Mouse (Mus musculus): ENCODE measurements around the gene Gpx7. TPM values are rescaled to one million over a fixed set of nuclear protein-coding genes. Genes with fewer than 3 reads are reported as not detected.
A peak's percentile ranks its signal among the peaks of the same experiment; 100 is the strongest.

Gene Gpx7
- total and polyA plus RNA-seq, 3 experiments, result 0.11 TPM; not detected in 2

- TF ChIP-seq GATA1 (IDR thresholded peaks at IDR 0.05; ENCODE audit: borderline replicate concordance, low read length), result no peak
- TF ChIP-seq CTCF (IDR thresholded peaks at IDR 0.05; ENCODE audit: low read depth, low read length), result no peak
- TF ChIP-seq GATA2 (IDR thresholded peaks at IDR 0.05; ENCODE audit: borderline replicate concordance, low read depth, low read length), result no peak
- TF ChIP-seq TAL1 (conservative IDR thresholded peaks at IDR 0.05; ENCODE audit: low read depth, low read length), result no peak
- no peak for TF ChIP-seq POLR2AphosphoS5 (IDR thresholded peaks at IDR 0.05; ENCODE audit: insufficient replicate concordance, low read depth, low read length)
- Histone ChIP-seq H3K4me3 (ENCODE audit: low read depth, low read length) (peak overlapping the region; percentile 38; the same call in 1 of the 2 replicates), H3K36me3 (replicated peaks) (no peaks in the 10 kb centered on the region), H3K4me1 (ENCODE audit: insufficient read depth, low read depth, low read length) (peaks cover 16% of the 10 kb centered on the region), H3K9me3 (replicated peaks) (no peaks in the 10 kb centered on the region), H3K27me3 (ENCODE audit: insufficient read depth, low read length) (peaks cover 37% of the 10 kb centered on the region)
- no peak for ATAC-seq (ENCODE audit: extremely low read depth, insufficient number of reproducible peaks, low FRiP score, poor library complexity, severe bottlenecking)
- DNase-seq (ENCODE audit: low spot score), result no peak
Observed at GRCm38 (mm10) chr4:108387681-108388253, 19.0 kb downstream of the Gpx7 start.

GRCm38 (mm10) chr4:108387106-108387505 lies 19.7 kb downstream of the Gpx7 start:
- DNase-seq (ENCODE audit: low spot score), result no peak
- H3K36me3 ChIP-seq (replicated peaks), result no peaks in the 10 kb centered on the region
- no peak for ATAC-seq (ENCODE audit: extremely low read depth, insufficient number of reproducible peaks, low FRiP score, poor library complexity, severe bottlenecking)
- no peaks in the 10 kb centered on the region for H3K9me3 ChIP-seq (replicated peaks)
- no peak for TF ChIP-seq TAL1 (conservative IDR thresholded peaks at IDR 0.05; ENCODE audit: low read depth, low read length)
- TF ChIP-seq CTCF (IDR thresholded peaks at IDR 0.05; ENCODE audit: low read depth, low read length), result no peak
- TF ChIP-seq GATA2 (IDR thresholded peaks at IDR 0.05; ENCODE audit: borderline replicate concordance, low read depth, low read length), result no peak
- TF ChIP-seq GATA1 (IDR thresholded peaks at IDR 0.05; ENCODE audit: borderline replicate concordance, low read length), result no peak
- no peak for TF ChIP-seq POLR2AphosphoS5 (IDR thresholded peaks at IDR 0.05; ENCODE audit: insufficient replicate concordance, low read depth, low read length)
- H3K27me3 ChIP-seq (ENCODE audit: insufficient read depth, low read length), result peaks cover 44% of the 10 kb centered on the region
- peaks cover 11% of the 10 kb centered on the region for H3K4me1 ChIP-seq (ENCODE audit: insufficient read depth, low read depth, low read length)
- no peak overlapping the region for H3K4me3 ChIP-seq (ENCODE audit: low read depth, low read length)

GRCm38 (mm10) chr4:108386087-108386486 lies 20.7 kb downstream of the Gpx7 start:
- no peaks in the 10 kb centered on the region for H3K36me3 ChIP-seq (replicated peaks)
- H3K4me1 ChIP-seq (ENCODE audit: insufficient read depth, low read depth, low read length), result peaks cover 11% of the 10 kb centered on the region
- no peak overlapping the region for H3K4me3 ChIP-seq (ENCODE audit: low read depth, low read length)
- ATAC-seq (ENCODE audit: extremely low read depth, insufficient number of reproducible peaks, low FRiP score, poor library complexity, severe bottlenecking), result no peak
- peaks cover 46% of the 10 kb centered on the region for H3K27me3 ChIP-seq (ENCODE audit: insufficient read depth, low read length)
- H3K9me3 ChIP-seq (replicated peaks), result no peaks in the 10 kb centered on the region
- TF ChIP-seq TAL1 (conservative IDR thresholded peaks at IDR 0.05; ENCODE audit: low read depth, low read length), result no peak
- TF ChIP-seq GATA1 (IDR thresholded peaks at IDR 0.05; ENCODE audit: borderline replicate concordance, low read length), result no peak
- TF ChIP-seq POLR2AphosphoS5 (IDR thresholded peaks at IDR 0.05; ENCODE audit: insufficient replicate concordance, low read depth, low read length), result no peak
- no peak for TF ChIP-seq CTCF (IDR thresholded peaks at IDR 0.05; ENCODE audit: low read depth, low read length)
- no peak for TF ChIP-seq GATA2 (IDR thresholded peaks at IDR 0.05; ENCODE audit: borderline replicate concordance, low read depth, low read length)
- DNase-seq (ENCODE audit: low spot score), result no peak

GRCm38 (mm10) chr4:108383183-108383714 lies 23.5 kb downstream of the Gpx7 start, which contains the start of gene Shisal2a:
TSS of gene Shisal2a (minus strand) at chr4:108383349.
- Histone ChIP-seq H3K4me3 (ENCODE audit: low read depth, low read length) (no peak within 1 kb of the TSS), H3K4me1 (ENCODE audit: insufficient read depth, low read depth, low read length) (peaks cover 14% of the 10 kb centered on the region)
- no peak for ATAC-seq (ENCODE audit: extremely low read depth, insufficient number of reproducible peaks, low FRiP score, poor library complexity, severe bottlenecking)

GRCm38 (mm10) chr4:108380146-108380545 lies 26.6 kb downstream of the Gpx7 start:
- DNase-seq (ENCODE audit: low spot score) (no peak), ATAC-seq (ENCODE audit: extremely low read depth, insufficient number of reproducible peaks, low FRiP score, poor library complexity, severe bottlenecking) (no peak)
- H3K4me1 ChIP-seq (ENCODE audit: insufficient read depth, low read depth, low read length), result peaks cover 7% of the 10 kb centered on the region; the same call in 1 of the 2 replicates
- H3K4me3 ChIP-seq (ENCODE audit: low read depth, low read length), result no peak overlapping the region
- peaks cover 68% of the 10 kb centered on the region for H3K27me3 ChIP-seq (ENCODE audit: insufficient read depth, low read length)
- no peaks in the 10 kb centered on the region for H3K36me3 ChIP-seq (replicated peaks)
- no peaks in the 10 kb centered on the region for H3K9me3 ChIP-seq (replicated peaks)
- no peak for TF ChIP-seq GATA1 (IDR thresholded peaks at IDR 0.05; ENCODE audit: borderline replicate concordance, low read length)
- no peak for TF ChIP-seq CTCF (IDR thresholded peaks at IDR 0.05; ENCODE audit: low read depth, low read length)
- TF ChIP-seq GATA2 (IDR thresholded peaks at IDR 0.05; ENCODE audit: borderline replicate concordance, low read depth, low read length), result no peak
- no peak for TF ChIP-seq TAL1 (conservative IDR thresholded peaks at IDR 0.05; ENCODE audit: low read depth, low read length)
- TF ChIP-seq POLR2AphosphoS5 (IDR thresholded peaks at IDR 0.05; ENCODE audit: insufficient replicate concordance, low read depth, low read length), result no peak

More at GRCm38 (mm10) chr4:108383183-108383714, 23.5 kb downstream of the Gpx7 start, which contains the start of gene Shisal2a:
- no peak for TF ChIP-seq TAL1 (conservative IDR thresholded peaks at IDR 0.05; ENCODE audit: low read depth, low read length)
- TF ChIP-seq POLR2AphosphoS5 (IDR thresholded peaks at IDR 0.05; ENCODE audit: insufficient replicate concordance, low read depth, low read length), result no peak
- TF ChIP-seq GATA1 (IDR thresholded peaks at IDR 0.05; ENCODE audit: borderline replicate concordance, low read length), result no peak
- TF ChIP-seq GATA2 (IDR thresholded peaks at IDR 0.05; ENCODE audit: borderline replicate concordance, low read depth, low read length), result no peak
- TF ChIP-seq CTCF (IDR thresholded peaks at IDR 0.05; ENCODE audit: low read depth, low read length), result no peak
- no peak for DNase-seq (ENCODE audit: low spot score)
- peaks cover 71% of the 10 kb centered on the region for H3K27me3 ChIP-seq (ENCODE audit: insufficient read depth, low read length)
- H3K36me3 ChIP-seq (replicated peaks), result no peaks in the 10 kb centered on the region
- no peaks in the 10 kb centered on the region for H3K9me3 ChIP-seq (replicated peaks)

GRCm38 (mm10) chr4:108379476-108379875 lies 27.3 kb downstream of the Gpx7 start:
- DNase-seq (ENCODE audit: low spot score) (no peak), ATAC-seq (ENCODE audit: extremely low read depth, insufficient number of reproducible peaks, low FRiP score, poor library complexity, severe bottlenecking) (no peak)
- H3K27me3 ChIP-seq (ENCODE audit: insufficient read depth, low read length), result peaks cover 69% of the 10 kb centered on the region
- H3K36me3 ChIP-seq (replicated peaks), result no peaks in the 10 kb centered on the region
- no peaks in the 10 kb centered on the region for H3K9me3 ChIP-seq (replicated peaks)
- H3K4me1 ChIP-seq (ENCODE audit: insufficient read depth, low read depth, low read length), result peaks cover 7% of the 10 kb centered on the region; the same call in 1 of the 2 replicates
- H3K4me3 ChIP-seq (ENCODE audit: low read depth, low read length), result no peak overlapping the region
- no peak for TF ChIP-seq CTCF (IDR thresholded peaks at IDR 0.05; ENCODE audit: low read depth, low read length)
- no peak for TF ChIP-seq GATA1 (IDR thresholded peaks at IDR 0.05; ENCODE audit: borderline replicate concordance, low read length)
- no peak for TF ChIP-seq POLR2AphosphoS5 (IDR thresholded peaks at IDR 0.05; ENCODE audit: insufficient replicate concordance, low read depth, low read length)
- no peak for TF ChIP-seq TAL1 (conservative IDR thresholded peaks at IDR 0.05; ENCODE audit: low read depth, low read length)
- no peak for TF ChIP-seq GATA2 (IDR thresholded peaks at IDR 0.05; ENCODE audit: borderline replicate concordance, low read depth, low read length)
